Mouse (Mus musculus): ENCODE results near the gene B3gnt4.

- TF ChIP-seq CTCF (IDR thresholded peaks at IDR 0.05; ENCODE audit: low read depth, low read length) (no peak), POLR2A (IDR thresholded peaks at IDR 0.05; ENCODE audit: borderline replicate concordance, low read depth, low read length) (no peak)
Measured at GRCm38 (mm10) chr5:123461420-123461819, 48.8 kb upstream of the B3gnt4 start.
